Mouse (Mus musculus): Measurements from ENCODE around the gene Map4k2.

The Map4k2 gene

GRCm38 (mm10) chr19:6377327-6378040 is 36.5 kb downstream of the Map4k2 start:
- DNase-seq (ENCODE audit: low spot score in 2 of 2): no peak

- DNase-seq (ENCODE audit: low spot score in 2 of 2): no peak
Measured at GRCm38 (mm10) chr19:6380411-6381166, 39.7 kb downstream of the Map4k2 start.

DNA sequence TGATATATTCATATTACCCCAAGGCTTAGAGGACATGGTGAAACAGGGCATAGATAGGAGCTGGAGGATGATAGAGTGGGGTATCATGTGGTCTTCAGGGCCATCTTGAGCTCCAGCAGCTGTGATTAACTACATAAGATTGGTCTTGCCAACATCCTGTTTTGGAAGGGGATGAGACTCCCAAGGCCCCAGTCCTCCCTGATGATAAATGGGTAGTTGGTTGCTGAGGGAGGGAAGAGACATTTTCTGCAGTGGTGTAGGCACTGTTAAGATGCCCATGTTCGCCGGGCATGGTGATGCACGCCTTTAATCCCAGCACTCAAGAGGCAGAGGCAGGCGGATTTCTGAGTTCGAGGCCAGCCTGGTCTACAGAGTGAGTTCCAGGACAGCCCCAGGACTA is 40.3 kb downstream of the Map4k2 start:
- DNase-seq (ENCODE audit: low spot score in 2 of 2): no peak

DNA sequence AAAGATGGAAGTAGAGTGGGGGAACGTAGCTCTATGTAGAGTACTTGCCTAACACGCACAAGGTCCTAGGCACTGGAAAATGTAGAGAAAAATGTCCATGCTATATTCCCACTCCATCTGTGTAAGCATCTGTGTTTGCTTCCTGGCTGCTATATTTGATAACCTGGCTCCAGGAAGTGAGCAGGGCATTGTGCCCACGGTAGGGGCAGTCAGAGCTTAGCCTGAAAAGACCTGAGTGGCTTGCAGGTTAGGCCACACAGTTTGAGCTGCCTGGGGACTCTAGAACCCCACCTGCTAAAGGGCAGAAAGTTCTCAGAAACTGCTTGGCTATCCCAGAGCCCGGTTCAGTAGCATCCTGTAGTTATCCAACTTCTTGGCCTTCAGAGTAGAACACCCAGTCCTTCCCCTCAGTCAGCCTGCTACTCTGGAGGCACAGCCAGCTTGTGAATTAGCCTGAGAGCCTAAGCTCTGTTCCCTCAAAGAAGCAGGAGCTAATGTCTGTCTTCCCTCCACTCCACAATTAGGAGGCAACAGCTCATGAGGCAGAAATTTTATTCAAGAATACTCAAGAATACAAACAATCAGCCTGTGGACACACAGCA is 41.5 kb downstream of the Map4k2 start:
- DNase-seq (ENCODE audit: low spot score in 2 of 2): no peak

GRCm38 (mm10) chr19:6383470-6383869 is 42.5 kb downstream of the Map4k2 start:
- no peak for DNase-seq (ENCODE audit: low spot score in 2 of 2)

DNA sequence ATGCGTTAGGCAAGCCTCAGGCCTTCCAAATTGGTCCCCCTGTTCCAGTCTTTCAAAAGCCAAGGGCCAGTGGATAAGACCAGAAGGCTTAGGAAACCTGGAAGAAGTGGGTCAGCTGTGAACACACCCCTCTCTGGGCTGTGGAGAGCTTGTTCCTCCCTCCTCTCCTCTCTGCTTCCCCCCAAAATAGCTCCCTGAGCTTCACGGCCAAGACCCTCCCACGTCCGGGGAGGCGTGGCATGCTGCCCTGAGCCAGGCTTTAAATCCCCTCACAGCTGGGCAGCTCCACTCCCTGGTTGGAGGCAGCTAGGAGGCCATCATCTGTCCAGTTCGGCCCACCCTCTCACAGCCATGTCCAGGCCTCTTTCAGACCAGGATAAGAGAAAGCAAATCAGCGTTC is 43.2 kb downstream of the Map4k2 start, which contains the start of gene Pygm:
Gene Pygm (plus strand): TSS at position 272 of the 400 bp plus-strand sequence.
- peak; percentile 30 to 73 for DNase-seq (ENCODE audit: low spot score in 2 of 2)

DNA sequence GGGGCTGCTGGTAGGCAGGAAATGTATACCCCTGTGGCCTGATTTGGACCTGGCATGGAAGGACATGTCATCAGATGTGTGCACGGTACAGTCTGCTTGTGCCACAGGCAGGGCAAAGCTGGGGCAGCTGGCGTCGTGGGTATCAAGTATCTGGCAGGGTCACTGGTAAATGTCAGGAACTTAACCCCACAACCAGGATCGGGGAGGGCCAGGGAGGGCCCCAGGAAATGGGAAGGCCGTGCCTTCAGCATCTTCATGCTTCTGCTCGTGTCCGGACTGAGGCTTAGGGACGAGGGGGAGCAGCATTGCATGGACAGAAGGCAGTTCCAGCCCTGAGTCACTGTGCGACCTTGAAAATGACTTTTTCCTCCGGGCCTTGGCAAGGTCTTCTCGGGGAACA is 44.0 kb downstream of the Map4k2 start:
- DNase-seq (ENCODE audit: low spot score in 2 of 2): no peak

GRCm38 (mm10) chr19:6385419-6385818 is 44.5 kb downstream of the Map4k2 start:
- no peak for DNase-seq (ENCODE audit: low spot score in 2 of 2)

DNA sequence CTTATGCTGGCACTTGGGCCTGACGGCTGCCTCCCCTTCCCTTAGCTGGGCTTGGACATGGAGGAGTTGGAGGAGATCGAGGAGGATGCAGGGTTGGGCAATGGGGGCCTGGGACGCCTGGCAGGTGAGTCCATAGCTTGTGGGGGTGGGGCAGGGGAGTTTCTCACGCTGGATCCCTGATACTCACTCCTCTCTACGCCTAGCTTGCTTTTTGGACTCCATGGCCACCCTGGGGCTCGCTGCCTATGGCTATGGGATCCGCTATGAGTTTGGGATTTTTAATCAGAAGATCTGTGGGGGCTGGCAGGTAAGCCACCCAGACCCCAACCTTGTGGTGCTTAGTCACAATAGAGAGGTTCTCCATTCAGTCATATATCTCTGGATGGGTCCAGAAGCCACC is 44.9 kb downstream of the Map4k2 start:
- no peak for DNase-seq (ENCODE audit: low spot score in 2 of 2)

DNA sequence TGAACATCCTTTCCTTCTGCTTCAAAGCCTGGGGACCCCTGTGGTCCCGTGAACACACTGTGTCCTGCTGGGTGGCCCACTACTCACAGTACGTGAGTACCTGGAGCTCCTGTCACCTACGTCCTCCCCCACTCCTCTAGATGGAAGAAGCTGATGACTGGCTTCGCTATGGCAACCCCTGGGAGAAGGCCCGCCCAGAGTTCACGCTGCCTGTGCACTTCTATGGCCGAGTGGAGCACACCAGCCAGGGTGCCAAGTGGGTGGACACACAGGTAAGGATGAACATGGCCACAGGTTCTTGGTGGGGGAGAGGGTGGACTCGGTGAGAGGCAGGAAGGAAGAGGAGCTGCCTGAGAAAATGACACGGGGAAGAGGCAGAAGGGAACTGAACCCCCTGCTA is 45.3 kb downstream of the Map4k2 start:
- no peak for DNase-seq (ENCODE audit: low spot score in 2 of 2)

GRCm38 (mm10) chr19:6388006-6388405 is 47.1 kb downstream of the Map4k2 start:
- no peak for DNase-seq (ENCODE audit: low spot score in 2 of 2)

GRCm38 (mm10) chr19:6389803-6390202 is 48.9 kb downstream of the Map4k2 start:
- no peak for DNase-seq (ENCODE audit: low spot score in 2 of 2)

GRCm38 (mm10) chr19:6390251-6390650 is 49.3 kb downstream of the Map4k2 start:
- no peak for DNase-seq (ENCODE audit: low spot score in 2 of 2)

- no peak for DNase-seq (ENCODE audit: low spot score in 2 of 2)
Measured at GRCm38 (mm10) chr19:6392743-6393393, 51.9 kb downstream of the Map4k2 start.

DNA sequence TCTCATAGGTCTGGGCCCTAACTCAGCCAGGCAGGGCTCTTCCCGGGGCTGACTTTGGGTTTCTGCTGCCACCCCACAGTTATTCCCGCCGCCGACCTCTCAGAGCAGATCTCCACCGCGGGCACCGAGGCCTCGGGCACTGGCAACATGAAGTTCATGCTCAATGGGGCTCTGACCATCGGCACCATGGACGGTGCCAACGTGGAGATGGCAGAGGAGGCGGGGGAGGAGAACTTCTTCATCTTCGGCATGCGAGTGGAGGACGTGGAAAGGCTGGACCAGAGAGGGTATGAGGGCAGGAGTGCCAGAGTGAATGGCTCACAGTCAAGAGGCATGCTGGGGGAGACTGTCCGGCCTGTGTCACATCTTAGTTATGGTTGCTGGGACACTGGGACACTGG is 52.7 kb downstream of the Map4k2 start:
- DNase-seq (ENCODE audit: low spot score in 2 of 2): no peak

GRCm38 (mm10) chr19:6396237-6396636 is 55.3 kb downstream of the Map4k2 start:
- no peak for DNase-seq (ENCODE audit: low spot score in 2 of 2)

- no peak for DNase-seq (ENCODE audit: low spot score in 2 of 2)
Measured at GRCm38 (mm10) chr19:6397582-6398249, 56.8 kb downstream of the Map4k2 start.

- DNase-seq (ENCODE audit: low spot score in 2 of 2): peak in 1 of 2 experiments; percentile 71
Measured at GRCm38 (mm10) chr19:6398447-6399284, 57.7 kb downstream of the Map4k2 start.

DNA sequence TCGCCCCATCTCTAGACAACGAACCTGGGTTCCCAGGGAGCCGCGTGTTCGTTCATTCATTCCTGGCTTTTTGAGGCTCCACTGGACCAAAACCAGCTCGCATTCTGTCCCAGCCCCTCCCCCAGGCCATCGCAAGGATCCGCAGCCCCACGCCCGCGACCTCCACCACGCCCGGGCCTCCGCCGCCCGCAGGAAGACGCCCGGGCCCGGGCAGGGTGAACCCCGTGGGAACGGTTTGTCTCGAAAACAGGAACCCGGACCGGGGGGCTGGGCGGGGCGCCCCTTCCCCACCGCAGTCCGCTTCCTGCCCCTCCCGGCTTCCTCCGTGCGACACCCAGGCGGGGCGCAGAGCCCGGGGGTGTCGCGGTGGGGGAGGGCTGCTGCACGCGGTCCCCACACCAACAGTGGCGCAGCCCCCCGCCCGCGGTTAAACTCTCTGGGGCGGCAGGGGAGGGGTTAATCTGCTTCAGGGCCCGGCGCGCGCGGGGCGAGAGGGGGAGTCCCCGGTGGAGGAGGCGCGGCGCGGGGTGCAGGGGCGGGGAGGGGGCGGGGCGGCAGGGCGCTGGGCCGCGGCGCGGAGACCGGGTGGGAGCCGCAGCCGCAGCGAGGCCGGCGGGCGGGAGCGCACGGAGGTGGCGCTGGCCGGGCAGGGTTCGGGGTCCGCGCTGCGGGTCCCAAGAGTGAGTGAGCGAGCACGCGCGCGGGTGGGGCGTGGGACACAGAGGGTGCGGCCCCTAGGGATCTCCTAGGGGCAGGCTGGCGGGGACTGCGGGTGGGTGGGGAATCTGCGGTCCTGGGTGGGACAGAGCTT is 58.6 kb downstream of the Map4k2 start, which contains the start of gene Rasgrp2:
Gene Rasgrp2 (plus strand): TSS at position 56 of the 811 bp plus-strand sequence.
- peak in 1 of 2 experiments; percentile 57 for DNase-seq (ENCODE audit: low spot score in 2 of 2)

Data from urinary bladder, postnatal 36 days (tissue).